Mouse (Mus musculus) cortical plate, adult 2 months (tissue): Measurements from ENCODE around the gene Ank3.

Experiments
- CTCF ChIP-seq: fragments of 200-500 bp; IDR thresholded peaks from 2 replicates; pipeline ENCODE4 v1.5.1; 2011; ENCODE audit warnings: mild to moderate bottlenecking, control low read depth, low read length; ENCODE audit not compliant: insufficient read depth; ENCODE audit errors: extremely low read depth
- POLR2A ChIP-seq: fragments of 200-500 bp; IDR thresholded peaks from 2 replicates; pipeline ENCODE4 v1.6.1; 2011; ENCODE audit warnings: mild to moderate bottlenecking, low read length, control low read depth; ENCODE audit not compliant: insufficient read depth; ENCODE audit errors: extremely low read depth

DNA sequence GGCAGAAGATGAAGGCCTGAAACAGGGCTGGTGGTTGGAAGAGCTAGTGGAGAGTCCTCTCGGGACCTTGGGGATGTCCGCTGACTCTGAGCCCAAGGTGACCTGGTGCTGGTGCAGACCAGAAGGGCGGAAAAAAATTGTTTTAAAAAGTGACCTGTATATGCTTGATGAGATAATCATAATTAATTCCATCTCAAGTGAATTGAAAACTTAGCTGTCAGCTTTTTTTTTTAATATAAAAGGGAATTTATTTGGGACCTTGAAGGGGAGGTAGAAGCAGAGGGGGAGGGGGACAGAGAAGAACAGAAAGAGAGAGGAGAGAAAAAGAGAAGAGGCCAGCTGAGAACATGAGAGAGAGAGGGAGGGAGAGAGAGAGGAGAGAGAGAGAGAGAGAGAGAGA lies 229.2 kb downstream of the Ank3 start:
- TF ChIP-seq CTCF (no peak), POLR2A (no peak)
